Mouse (Mus musculus) c-Kit-positive CD71-negative TER-119-negative erythroid progenitor cells, embryonic 14.5 days (primary cell): ENCODE measurements at regions not wholly inside any gene's neighbourhood (a gene's known extent, or its start where the extent isn't known, plus 50 kb on each side); places are given as distances from the start of the nearest gene placed in this dataset.

Experiments
- DNase-seq: peaks from one replicate; pipeline ENCODE4 v3.0.0-alpha.2; 2013; ENCODE audit warnings: low read depth

GRCm38 (mm10) chr19:26938911-26939310, 53.2 kb downstream of the Gm815 start:
- no peak for DNase-seq

DNA sequence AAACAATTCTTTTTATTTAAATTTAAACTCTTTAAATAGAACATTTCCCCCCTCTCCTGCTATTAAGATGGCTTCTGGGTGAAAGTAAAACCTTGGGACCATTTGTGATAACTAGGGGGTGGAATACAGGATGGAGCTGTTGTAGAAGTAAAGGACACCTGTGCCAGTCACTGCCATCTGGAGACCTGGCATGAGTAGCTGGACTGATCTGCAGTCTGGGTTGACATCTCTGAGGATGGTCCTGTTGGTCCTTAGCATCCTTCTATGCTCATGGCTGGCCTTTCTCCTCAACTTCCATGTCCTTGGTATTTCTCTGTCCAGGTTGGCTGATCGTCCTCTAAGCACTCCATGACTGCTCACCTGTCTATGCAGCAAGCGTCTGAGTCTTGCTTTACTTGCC, 58.3 kb downstream of the Gm815 start:
- DNase-seq, result no peak

GRCm38 (mm10) chr19:26946562-26946961, 60.9 kb downstream of the Gm815 start:
- DNase-seq, result no peak

DNA sequence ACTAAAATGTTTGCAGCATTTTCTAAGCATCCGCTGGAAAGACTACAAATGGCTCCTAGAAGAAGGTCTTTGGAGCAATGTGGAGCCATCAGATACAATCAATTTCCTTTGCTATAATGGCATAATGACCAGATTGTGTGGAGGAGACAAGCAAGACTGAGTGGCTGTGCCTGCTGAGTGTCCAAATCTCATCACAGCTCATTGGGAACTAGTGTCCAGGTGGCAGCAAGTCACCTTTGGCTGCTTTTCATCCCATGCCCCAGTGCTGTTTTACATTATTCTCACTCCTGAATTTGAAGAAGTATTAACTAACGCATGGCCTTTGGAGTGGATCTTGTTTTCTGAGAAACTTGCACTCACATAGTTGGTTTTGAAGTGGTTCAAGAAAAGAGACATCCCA, 62.8 kb downstream of the Gm815 start:
- DNase-seq, result no peak

DNA sequence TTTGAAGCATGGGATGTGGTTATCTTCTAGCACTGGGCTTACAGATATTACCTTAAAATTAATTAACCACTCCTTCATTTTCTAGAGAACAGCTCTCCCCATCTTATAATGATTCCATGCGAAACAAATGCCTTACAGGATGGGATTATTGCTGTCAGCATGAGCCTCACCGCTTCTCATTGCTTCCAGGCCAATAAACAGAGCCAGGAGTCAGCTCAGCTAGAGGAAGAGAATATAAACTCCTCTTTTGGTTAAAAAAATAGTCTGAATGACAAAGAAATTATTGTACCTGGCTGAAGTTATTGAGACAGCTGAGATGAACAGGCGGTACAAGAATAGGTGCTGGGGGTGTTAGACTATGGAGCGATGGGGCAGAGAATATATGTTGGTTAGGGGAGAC, 63.5 kb downstream of the Gm815 start:
- DNase-seq, result no peak

- no peak for DNase-seq
Measured at GRCm38 (mm10) chr19:26953348-26953747, 67.7 kb downstream of the Gm815 start.

DNA sequence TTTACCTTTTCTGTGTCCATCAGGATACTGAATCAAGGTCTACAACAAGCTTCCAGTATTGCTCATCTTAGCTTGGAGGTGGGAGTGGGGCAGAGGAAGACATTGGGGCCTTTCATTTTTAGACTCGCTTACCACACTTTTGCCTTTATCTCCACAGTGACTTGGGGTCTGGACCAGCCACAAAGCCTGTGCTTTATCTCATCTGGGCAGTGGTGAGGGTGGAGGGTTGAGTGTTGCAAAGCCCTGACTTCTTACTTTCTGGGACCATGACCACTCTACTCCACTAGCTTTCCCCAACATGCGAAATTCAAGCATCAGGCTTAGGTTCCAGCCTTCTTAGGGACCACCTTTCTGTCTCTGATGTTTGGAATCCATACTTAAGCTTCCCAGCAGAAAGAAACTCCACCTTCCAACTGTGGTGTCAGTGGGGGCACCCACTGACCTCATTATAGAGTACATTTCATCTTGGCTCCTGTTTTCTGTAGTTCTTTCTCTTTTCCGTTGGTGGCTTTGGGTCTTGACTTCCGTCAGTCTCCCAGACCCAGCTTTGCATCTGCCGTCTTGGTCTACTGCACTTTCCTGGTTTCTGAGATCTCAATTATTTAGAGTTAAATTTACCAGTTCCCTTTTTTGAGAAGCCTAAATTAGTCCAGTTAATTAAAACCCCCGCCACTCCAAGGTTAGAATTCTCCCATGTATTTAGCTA, 80.5 kb downstream of the Gm815 start:
- DNase-seq, result no peak

- DNase-seq, result no peak
Measured at GRCm38 (mm10) chr19:26973058-26973457, 87.4 kb downstream of the Gm815 start.

DNA sequence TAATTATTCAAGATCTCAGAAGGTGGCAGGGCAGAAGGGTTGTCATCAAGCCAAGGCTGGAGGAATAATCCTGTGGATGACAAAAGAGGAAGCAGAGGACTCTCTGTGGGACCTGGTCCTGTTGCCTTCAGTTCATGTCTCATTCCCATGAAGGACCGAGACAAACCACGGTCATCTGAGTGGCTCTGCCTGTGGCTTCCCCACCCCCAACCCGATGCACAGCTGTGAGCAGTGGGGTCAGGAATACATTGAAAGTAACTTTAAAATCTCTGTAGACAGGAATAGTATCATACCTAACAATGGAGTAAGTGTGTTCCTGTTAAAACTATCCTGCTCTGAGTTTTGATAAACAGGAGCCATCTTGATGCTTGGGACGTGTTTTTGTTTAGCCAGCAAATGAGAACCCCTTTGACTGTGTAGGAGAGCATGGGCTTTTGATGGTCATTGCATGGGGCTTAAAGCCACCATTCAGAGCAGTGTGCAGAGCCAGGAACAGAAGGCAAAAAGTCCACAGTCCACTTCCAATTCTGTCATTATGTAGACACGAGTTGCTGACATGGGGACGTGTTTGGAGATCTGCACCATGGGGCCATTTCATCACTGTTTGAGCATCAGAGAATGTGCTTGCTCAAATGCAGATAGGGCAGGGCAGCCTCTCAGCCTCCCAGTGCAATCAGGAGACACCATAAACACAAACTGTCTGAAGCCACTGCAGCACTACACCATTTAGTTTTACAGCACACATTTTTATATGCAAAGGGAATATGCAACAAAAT, 88.3 kb downstream of the Gm815 start:
- DNase-seq, result no peak

DNA sequence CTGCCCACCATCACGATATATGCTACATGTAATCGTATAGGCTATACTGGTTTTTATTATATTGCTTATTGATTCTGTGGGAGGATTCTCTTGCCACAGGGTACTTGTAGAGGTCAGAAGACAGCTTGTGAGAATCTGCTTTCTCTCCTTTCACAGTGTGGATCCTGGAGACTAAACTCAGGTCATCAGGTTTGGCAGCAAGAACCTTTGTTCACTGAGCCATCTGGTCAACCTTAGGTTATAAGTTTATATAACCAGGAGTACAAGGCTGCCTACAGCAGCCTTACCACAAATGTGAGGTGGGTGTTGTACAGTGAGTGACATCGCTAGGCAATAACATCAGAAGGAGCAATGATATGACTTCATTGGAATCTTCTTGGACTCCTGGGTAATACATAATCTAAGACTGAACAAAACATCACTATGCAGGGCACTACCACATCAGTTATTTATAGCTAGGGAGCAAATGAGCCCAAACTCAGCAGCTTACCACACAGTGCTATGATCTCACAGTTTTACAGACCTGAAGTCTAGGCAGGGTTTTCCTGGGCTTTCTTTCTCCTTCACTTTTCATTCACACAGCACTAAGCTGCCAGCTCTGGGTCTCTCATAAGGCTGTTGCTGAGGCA, 89.0 kb downstream of the Gm815 start:
- DNase-seq, result no peak

GRCm38 (mm10) chr19:26976604-26977322, 91.1 kb downstream of the Gm815 start:
- no peak for DNase-seq

DNA sequence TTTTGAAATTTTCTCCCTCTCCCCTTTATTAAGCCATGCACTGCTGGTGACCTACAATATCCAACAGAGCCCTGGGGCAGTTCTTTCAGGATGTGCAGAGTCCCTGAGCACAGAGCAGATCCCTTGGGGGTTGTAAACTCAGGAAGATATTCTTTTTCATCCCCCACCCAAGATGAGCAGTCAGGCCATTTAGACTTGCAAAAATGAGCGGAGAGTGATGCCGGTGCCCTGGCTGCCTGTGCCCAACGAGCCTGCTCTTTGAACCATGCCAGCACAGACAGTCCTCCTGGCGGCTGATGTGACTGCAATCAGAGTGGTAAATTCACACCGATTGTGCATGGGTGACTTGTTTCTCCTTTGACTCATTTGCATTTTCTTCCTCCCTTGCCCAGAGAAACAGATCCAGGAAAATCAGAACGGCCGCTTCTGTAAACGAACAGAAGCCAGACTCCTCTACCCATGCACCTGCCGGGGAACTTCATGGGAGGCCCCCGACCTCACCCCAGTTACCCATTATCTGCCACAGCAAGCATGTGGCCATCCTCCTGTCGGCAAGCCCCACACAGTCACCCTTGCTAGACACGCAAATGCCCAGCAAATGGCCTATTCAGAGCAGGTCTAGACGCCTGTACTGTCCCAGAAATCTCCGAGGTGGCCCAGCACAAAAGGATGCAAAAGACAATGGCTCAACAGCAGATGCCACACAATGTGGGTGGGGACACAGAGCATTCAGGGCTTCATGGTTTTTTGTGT, 92.4 kb downstream of the Gm815 start:
- no peak for DNase-seq

GRCm38 (mm10) chr19:26978640-26979007, 92.9 kb downstream of the Gm815 start:
- DNase-seq, result no peak

DNA sequence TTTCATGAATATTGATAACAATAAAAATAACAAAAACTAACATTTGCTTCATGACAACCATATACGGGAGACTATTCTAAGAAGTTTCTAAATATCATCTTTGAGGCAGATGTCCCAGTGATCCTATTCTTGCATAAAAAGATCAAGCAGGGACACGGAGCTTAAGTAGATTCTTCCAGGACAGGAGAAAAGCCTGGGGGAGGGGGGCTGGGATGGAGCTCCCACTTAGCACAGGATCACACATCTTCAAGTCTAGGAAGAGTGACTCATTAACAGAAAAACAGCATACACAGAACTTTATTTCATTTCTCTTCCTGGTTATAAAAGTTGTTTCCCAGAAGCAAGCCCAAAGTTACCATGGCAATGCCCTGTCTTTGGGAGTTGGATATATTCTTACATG, 93.6 kb downstream of the Gm815 start:
- DNase-seq, result no peak

DNA sequence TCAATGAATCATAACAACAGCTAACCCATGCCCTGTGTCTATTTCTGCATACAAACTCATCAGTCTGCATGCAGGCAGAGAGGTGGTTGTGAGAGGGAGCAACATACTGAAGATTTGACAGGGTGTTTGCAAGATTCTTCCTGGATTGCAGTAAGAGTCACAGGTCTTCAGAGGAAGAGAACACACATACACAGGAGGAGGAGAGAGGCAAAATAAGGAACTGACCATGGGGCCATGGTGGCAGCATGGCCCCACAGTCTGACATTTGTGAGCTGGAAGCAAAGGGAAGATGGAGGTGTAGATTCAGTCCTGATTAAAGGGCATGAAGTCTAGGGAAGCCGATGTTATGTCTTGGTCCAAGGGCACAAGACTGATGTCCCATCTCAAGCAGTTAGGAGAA, 101.0 kb downstream of the Gm815 start:
- DNase-seq, result no peak

DNA sequence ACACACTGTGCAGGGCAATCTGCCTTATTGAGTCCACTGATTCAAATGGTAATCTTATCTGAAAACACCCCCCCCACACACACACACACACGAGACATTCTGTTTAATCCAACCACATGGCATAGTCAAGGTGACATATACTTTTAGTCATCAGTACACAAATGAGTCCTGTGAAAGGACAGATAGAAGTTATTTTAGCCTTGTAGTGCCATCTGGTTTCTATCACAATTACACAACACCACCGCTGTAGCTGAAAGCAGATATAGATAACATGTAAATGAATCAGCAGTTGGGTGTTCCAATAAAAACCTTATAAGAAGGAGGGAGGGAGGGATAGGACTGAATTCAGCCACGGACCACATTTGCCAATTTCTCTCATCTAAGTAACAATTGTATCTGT, 101.5 kb downstream of the Gm815 start:
- DNase-seq, result no peak

- no peak for DNase-seq
Measured at GRCm38 (mm10) chr19:26987909-26988456, 102.3 kb downstream of the Gm815 start.

GRCm38 (mm10) chr19:26994586-26995352, 109.1 kb downstream of the Gm815 start:
- no peak for DNase-seq

- no peak for DNase-seq
Measured at GRCm38 (mm10) chr19:26999596-26999995, 113.9 kb downstream of the Gm815 start.

DNA sequence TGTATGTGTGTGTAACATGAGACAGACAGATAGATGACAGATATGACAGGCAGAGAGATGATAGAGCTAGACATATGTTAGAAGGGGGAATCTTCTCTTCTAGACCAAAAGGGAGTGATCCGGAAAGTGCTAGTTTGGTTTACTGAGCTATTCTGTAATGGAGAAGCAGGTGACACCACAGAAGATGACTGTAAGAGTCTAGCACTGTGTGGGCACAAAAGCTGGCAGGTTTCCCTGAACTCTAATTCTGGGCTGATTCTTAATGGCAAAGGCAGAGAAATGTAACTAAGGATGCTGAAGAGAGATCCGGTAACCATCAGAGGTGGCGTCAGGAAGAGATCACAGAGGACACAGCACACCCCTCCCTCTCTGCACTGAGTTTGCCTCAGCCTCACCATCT, 136.2 kb downstream of the Gm815 start:
- no peak for DNase-seq

DNA sequence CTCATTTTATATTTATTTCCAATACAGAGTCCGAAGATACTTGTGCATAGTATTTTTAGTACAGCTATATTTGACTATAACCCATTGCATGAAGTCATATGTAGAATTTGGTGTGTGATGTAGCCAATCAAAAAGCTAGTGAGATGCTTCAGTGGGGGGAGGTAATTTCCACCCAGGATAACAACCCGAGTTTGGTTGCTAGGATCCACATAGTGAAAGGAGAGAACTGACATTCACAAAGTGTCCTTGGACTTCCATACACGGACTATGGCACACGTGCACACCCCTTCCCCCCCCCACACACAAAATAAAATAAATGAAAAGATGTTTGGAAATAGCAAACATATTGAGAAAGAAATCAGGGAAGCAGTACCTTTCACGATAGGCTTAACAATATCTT, 137.2 kb downstream of the Gm815 start:
- no peak for DNase-seq
